Mouse (Mus musculus) urinary bladder, adult 2 months (tissue): ENCODE data around the gene Ssu72. TPM values are rescaled to one million over a fixed set of nuclear protein-coding genes. Genes with fewer than 3 reads are reported as not detected.
A peak's percentile ranks its signal among the peaks of the same experiment; 100 is the strongest.
"Not testable (repeated sequence)": the region's sequence is repeated elsewhere in the genome, so short reads cannot be mapped to it uniquely, and the experiment has no call there.

Experiments
- DNase-seq: peaks from one replicate; pipeline ENCODE4 v3.0.0; 2022; ENCODE audit warnings: low spot score
- polyA plus RNA-seq: library from polyadenylated mRNA; depleted of rRNA; stranded (reverse); fragments of >200 nt; gene quantifications from 2 replicates; pipeline ENCODE4 v1.2.3, GENCODE M21; 2012

Gene Ssu72
- polyA plus RNA-seq, 1 experiment: 148 TPM

DNA sequence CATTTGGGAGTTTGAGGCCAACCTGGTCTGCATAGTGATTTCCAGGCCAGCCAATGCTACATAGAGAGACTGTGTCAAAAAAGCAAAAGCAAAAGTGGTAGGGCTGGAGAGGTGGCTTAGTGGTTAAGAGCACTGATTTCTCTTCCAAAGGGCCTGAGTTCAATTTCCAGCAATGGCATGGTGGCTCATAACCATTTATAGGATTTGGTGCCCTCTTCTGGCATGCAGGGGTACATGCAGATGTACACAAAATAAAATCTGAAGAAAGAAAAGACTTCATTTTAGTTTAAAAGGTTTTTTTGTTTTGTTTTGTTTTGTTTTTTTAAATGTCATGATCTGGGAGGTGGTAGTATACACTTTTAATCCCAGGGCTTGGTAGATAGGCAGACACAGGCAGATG, 4.2 kb upstream of the Ssu72 start:
- no peak for DNase-seq

DNA sequence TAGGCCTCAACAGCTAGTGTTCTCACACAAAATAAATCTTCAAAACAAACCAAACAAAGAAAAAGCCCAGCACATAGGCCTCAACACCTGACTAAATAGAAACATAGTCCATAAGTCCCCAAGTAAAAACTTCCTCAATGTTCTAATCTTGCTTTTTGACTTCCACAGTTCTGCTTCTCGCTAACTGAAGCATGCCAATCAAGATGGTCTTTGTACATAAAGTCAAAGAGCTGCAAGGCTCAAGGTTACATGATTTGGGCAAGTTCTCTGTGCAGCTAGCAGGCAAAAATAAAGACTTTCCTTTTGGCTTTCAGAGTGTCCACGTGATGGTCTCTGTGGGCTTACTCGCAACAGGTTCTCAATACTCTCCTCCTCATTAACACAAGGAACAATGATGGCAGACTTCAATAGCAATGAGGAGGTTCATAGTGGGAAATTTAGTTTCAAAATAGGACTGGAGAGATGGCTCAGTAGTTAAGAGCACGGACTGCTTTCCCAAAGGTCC, 1.1 kb upstream of the Ssu72 start:
- no peak for DNase-seq

DNA sequence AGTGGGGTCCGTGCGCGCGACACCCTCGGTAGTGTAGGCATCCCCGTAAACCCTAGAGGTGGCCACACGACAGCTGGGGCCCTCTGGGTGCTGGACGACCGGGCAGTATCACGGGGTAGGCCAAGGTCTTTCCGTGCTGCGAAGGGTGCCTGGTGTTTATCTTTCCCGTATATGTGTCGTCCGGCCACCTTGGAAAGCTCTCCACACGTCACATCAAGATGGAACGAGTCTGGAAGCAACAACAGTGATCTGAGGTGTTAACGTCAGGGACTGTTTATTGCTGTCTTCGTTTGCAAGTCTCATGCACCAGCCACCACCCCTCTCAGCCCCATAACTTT, 961 bp downstream of the Ssu72 start:
- DNase-seq: no peak

DNA sequence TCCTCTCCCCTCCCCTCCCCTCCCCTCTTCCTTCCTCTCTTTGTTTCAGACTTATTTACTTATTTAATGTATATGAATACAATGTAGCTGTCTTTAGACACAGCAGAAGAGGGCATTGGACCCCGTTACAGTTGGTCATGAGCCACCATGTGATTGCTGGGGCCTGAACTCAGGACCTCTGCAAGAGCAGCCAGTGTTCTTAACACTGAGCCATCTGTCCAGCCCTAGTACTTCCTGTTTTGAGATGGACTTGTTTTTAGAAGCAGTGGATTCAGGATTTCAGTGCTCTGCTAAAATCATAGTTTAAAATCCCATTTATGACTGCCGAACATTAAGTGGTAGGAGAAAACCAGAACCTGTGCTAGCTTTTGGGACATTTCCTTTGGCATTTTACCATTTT, 4.0 kb downstream of the Ssu72 start:
- no peak for DNase-seq

DNA sequence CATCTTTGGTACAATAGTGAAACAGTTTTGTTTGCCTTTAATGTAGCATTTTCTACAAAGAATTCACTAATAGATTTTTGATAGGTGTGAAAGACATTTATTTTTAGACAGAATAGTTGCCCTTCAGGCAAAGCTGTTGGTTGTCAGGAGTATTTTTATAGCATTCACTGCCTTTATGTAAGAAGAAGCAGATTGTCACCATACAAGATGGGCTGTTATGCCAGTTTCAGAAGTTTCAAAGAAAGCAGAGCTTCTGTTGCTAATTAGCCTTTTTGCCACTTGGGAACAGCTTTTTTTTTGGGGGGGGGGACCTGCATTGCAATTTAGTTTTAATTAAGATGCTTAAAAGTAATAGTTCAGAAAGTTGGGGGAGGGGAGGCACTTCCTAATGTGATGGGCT, 4.4 kb downstream of the Ssu72 start:
- no peak for DNase-seq

DNA sequence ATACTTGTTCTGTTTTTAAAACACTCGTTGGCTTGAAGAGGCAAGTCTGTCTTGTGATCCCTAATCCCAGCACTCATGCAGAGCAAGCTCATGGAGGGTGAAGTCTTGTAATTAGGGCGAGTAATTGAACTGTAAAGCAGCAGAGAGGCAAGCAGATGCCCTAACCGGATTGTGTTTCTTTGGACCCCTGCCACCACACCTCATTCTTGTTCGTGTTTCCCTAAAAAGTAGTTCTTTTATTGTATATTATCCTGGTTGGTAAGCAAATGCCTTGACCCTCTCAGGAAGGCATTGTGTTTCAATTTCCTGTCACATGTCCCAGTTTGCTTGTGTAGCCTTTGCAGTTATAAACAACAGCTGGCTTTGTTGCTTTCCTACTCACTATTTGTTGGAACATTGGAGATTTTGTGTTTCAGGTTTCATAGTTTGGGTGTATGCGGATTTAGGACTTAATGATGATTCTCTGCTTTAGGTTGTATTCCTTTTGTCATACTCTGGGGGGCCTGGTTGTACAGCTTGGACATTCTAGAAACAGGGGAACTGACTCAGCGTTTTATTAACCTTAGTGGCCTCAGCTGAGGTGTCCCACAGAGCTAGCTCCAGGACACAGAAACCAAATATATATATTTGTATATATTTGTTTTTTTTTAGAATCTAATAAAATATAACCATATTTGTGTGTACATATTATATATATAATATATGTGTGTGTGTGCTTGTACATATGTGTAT, 6.1 kb downstream of the Ssu72 start:
- DNase-seq: no peak

DNA sequence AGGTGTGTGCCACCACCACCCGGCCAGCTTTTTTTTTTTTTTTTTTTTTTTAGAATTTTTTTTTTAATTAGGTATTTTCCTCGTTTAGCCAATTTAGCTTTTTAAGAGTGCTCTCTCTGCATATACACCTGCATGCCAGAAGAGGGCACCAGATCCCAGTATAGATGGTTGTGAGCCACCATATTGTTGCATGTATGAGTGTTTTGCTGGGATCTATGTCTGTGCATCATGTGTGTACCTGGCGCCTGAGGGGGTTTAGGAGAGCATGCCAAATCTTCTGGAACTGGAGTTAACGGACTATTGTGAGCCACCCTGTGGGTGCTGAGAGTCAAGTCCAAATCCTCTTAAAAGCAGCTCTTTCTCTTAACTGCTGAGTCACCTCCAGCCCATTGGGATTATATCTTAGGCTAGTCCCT, 17.1 kb downstream of the Ssu72 start:
- no peak for DNase-seq

DNA sequence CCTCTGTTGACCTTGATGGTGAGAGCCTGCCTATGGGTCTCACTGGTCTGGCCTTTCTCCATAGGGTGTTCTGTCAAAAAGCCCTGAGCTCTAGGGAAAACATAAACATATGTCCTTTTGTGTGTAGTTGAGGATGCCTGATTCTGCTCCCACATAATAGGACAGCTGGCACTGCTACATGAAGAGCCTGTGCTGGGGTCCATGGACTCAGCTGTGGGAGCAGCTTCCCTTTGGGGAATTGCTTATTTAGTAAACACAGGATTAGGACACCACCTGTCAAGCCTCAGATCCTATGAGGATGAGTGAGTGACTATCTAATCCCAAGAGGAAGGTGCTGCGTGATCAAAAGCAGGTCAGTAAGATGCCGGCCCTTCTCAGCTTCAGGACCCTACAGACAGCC, 23.4 kb downstream of the Ssu72 start:
- DNase-seq: no peak

DNA sequence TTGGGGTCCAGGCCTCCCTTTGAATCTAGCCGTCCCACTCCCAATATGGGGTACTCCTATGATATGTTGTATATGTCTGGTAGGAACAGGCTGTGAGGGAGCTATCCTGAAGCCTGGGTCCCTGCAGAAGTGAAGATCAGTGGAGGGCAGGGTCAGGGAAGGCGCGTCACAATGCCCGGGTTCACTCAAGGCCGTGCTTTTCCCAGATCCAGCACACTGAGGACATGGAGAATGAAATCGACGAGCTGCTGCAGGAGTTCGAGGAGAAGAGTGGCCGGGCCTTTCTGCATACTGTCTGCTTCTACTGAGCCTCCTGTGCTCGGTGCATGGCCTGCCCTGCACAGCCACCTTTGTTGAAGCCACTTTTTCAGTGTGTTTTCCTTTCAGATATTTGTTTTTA, 28.7 kb downstream of the Ssu72 start:
- no peak for DNase-seq

DNA sequence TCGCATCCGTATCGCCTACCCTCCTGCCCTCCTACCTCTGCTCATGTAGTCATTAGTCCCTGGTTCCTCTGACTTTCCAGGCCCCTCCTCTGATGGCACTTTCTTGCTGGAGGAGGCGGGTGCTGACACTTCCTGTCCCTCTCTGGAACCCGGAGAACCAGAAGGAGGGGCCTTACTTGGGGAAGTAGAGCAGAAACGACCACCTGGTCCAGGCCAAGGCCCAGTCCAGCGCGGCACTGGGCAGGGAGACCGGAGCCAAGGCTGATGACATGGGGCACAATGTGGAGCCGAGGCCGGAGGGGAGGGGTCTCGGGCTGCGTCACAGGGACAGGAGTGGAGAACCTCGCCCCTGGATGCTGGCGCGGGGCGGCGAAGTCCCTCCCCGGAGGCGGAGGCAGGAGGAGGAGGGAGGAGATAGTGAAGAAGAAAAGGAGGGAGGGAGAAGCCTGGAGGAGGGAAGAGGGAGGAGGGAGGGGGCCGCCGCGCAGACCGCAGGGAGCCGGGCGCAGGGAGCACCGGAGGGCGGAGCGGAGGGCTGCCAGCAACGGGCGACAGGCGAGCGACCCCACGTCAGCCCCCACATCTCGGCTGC, 29.8 kb downstream of the Ssu72 start, which contains the start of gene Tmem240:
Gene Tmem240 (plus strand): TSS at position 451 of the 592 bp plus-strand sequence.
- peak; percentile 74 for DNase-seq

DNA sequence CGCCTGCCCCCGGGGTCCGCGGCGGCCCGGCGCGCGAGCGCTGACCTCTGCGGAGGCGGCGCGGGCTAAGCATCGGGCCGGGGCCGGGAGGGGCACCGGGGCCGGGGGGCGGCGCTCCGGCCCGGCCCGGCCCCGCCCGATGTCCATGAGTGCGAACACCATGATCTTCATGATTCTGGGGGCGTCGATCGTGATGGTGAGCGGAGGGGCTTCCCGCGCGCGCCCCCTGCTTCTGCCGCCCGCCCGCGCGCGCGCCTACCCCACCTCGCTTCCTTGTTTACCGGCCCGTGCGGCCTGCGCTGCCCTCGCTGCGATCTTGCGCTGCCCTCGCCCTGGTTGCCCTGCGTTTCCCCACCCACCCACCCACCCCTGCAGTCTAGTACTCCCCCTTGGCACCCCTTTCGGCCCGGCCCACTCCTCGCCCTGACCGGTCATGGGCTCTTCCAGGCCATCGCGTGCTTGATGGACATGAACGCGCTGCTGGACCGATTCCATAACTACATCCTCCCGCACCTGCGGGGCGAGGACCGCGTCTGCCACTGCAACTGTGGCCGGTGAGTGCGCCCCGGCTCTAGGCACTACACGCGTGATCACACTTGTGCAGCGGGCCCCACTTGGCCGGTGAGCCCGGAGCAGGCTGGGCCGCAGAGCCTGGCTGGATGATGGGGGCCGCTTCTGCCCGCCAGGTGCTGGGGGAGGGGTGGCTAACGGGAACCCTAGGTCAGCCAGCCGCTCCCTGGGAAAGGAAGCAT, 30.5 kb downstream of the Ssu72 start:
- DNase-seq: peak; percentile 33

DNA sequence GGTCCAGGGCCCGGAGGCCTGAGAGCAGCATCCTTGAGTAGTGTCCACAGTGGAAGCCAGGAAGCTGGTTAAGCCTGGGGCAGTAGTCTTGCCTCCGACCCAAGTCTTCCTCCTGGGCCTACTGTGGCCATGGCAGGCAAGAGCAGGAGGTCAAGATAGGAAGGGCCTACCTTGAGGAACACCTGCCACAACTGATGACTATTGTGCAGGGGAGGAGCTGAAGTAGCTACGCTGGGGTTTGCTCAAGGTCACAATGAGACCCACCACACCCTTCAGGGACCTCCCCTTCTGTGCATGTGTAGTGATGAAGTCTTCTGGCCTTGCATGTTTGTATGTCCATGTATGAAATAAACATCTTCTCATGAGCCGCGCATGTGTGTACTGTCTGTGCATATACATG, 31.2 kb downstream of the Ssu72 start:
- DNase-seq: no peak

DNA sequence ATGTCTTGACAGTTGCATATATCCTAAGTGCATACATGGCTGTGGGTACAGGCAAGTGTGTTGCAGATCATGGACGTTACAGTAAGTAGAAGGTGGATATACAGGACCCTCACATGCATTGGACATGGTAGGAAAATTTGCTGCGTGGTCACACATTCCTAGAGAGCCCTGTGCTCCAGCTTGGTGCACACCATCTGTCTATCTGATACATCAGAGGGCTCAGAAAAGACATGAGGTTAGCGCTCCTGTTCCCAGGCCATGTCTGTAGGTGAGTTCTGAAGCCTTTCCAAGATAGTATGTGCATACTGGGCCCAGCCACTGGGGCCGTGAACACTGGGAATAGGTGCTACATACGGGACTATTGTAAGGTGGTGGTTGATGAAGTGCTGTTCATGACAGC, 31.8 kb downstream of the Ssu72 start:
- DNase-seq: no peak

DNA sequence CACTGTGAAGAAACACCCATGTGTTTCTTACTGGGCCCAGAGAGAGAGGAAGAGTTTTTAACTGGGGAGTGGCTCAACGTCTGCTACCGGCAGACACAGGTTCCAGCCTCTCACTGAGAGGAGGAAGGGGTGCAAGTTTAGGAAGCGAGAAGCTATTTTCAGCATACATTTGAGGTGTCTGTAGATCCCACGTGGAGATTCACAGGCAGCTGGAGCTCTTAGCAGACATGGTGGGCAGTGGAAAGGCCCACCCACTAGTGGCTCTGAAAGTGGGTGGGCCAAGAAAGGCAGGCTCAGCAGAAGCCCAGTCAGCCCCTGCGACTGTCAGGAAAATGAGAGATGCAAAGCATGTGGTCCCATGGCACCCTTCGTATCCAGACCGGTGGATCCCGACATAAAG, 33.7 kb downstream of the Ssu72 start:
- DNase-seq: no peak

DNA sequence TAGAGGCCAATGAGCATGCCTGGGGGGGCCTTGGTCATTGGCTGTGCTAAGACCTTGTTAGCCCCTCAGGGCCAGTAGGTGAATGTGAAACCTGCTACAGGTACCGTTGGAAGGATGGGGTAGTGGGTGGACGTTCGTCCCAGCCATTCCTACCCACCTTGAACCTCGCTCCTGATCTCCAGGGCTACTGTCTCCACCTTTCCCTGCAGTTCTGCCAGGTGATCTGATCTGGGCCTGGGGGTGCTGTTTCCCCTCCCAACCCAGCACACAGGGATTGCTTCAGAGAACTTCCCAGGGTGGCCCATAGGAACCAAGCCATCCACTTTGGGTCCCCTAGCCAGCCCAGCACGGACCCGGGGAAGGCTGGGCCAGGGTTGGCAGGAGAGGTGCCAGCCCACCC, 34.6 kb downstream of the Ssu72 start:
- DNase-seq: no peak

DNA sequence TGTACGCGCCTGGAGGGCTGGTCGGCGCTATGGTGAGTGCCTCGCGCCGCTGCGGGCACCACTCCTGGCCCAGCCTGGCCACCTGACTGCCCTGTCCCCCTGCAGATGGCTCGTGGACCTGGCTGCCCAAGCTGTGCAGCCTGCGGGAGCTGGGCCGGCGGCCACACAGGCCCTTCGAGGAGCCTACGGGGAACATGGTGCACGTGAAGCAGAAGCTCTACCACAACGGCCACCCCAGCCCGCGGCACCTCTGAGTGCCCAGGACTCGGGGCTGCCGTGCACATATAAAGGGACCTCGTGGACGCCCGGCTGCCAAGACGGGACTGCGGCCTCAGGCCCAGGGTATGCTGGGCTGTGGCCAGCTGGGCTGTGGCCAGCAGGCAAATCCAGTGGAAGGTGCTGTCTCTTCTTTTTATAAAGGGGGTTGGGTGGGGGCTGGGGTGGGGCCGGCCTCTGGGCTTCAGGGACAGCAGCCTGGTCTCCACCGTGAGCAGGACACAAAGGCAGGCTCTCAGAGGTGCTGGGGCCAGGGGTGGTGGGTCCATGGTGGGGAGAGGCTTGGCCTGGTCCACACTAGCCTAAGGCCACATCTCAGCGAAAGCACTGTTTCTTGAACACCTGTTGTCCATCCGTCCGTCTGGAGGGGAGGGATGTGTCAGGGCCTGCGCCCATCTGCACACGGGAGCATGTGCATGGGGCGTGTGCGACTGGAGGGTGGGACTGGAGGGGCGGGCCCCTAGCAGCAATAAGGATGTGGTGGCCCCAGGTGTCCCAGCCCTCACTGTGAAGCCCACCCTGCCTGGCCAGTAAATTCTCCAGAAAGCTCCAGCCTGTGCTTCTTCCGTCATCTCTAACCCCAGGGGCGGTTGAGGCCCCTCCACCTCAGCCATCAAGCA, 35.4 kb downstream of the Ssu72 start:
- no peak for DNase-seq

DNA sequence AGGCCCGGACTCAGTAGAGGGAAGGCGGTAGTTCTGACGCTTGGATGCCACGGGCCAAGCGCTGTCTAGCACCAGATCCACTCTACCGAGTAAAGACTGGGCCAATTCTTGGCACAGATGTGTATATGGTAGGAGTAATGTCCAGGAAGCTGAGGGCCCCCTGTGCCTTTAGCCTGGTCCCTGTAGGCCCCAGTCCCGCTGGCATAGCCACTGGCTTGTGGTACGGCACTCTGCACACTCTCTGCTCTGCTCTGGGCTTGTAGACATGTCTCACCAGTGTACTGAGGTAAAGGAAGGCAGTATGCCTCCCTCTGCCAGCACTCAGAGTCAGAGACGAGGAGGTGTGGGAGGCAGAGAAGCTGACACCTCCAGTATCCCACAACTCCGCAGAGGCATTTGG, 36.1 kb downstream of the Ssu72 start:
- not testable (repeated sequence) for DNase-seq

DNA sequence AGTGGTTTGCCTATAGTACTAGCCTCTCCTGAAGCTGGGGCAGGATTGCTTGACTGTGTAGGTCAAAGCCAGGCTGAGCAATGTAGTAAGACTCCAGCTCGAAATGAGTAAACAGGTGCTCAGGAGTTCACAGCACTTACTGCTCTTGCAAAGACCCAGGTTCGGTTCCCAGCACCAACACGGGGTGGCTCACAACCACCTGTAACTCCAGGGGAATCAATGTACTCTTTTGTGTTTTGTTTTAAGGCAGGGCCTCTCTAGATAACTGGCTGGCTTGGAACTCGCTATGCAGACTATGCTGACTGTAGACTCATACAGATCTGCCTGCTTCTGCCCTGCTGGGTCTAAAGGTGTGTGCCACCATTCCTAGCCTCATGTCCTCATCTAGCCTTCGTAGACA, 38.1 kb downstream of the Ssu72 start:
- no peak for DNase-seq

DNA sequence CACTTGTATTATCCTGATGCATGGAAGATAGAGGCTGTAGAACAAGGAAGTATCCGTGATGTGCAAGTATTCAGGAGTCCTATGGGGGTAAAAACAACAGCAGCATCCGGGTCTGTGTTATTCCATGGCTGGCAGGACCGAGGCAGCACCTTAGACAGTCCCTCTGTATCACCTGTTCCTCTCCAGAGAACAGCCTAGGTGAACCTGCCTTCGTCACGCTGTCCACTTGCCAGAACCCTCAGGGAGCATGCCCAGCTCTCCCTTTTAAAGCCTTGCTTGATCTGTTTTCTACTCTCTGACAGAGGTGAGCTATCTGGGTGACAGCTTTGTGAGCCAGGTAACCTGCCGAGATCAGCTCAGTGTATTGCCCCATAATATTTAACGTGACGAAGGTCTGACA, 39.9 kb downstream of the Ssu72 start:
- no peak for DNase-seq

DNA sequence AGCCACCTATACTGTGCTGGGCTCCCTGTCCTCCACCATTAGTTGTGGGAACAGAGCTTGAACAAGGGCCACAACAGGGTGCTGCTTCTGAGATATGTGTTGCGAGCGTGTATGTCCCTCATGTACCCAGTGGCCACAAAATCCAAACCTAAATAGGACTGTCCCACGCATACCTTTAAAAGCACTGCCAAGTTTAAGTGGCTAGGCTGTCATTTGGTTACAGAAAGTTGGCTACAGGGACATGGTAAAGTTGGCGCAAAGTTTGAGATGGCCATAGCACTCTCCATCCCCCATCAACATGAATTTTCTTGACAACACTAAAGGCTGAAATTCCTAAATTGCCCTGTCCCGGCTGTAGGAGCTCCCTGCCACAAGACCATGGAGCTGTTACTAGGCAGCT, 40.5 kb downstream of the Ssu72 start:
- DNase-seq: no peak

DNA sequence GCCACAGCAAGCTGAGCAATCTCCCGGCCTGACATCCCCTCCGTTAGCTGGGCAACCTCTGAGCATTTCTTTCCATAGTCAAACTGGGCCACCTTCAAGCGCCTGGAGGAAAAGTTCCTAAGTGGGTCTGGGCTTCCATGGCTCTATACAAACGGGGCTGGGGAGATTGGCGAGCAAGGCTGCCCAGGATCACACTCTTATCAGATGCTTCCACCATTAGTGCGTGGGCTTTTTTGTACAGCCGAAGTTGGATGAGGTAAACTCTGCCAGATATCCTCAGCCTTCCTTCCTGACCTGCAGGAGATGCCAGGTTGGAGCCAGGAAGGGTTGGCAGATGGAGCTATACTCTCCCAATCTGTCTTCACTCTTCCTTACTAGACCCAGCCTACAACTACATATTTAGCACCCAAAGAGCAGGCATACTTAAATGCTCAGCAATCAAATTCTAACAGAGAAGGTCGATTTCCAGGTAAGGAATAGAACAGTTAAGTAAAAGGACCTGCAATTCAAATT, 41.5 kb downstream of the Ssu72 start:
- DNase-seq: no peak
